Mouse (Mus musculus) lung, postnatal 25 days (tissue): ENCODE measurements around the gene Lrrc8d.
"Not testable (repeated sequence)": the region's sequence is repeated elsewhere in the genome, so short reads cannot be mapped to it uniquely, and the experiment has no call there.

Experiments used
- DNase-seq: peaks from one replicate; pipeline ENCODE4 v3.0.0; 2022; ENCODE audit warnings: low spot score

Lrrc8d gene

GRCm38 (mm10) chr5:105685780-105686305 is 13.9 kb upstream of the Lrrc8d start:
- DNase-seq, result not testable (repeated sequence)

- no peak for DNase-seq
Measured at GRCm38 (mm10) chr5:105686331-105686995, 13.3 kb upstream of the Lrrc8d start.

- peak; percentile 75 for DNase-seq
Measured at GRCm38 (mm10) chr5:105690502-105691454, 9.0 kb upstream of the Lrrc8d start.

- DNase-seq, result no peak
Measured at GRCm38 (mm10) chr5:105691645-105692044, 8.1 kb upstream of the Lrrc8d start.

GRCm38 (mm10) chr5:105694339-105694930 is 5.3 kb upstream of the Lrrc8d start:
- no peak for DNase-seq

- DNase-seq, result peak; percentile 76
Measured at GRCm38 (mm10) chr5:105696049-105696448, 3.7 kb upstream of the Lrrc8d start.

- no peak for DNase-seq
Measured at GRCm38 (mm10) chr5:105697886-105698285, 1.9 kb upstream of the Lrrc8d start.

- DNase-seq, result no peak
Measured at GRCm38 (mm10) chr5:105698694-105699093, 1.1 kb upstream of the Lrrc8d start.

GRCm38 (mm10) chr5:105700070-105700851 is 492 bp downstream of the Lrrc8d start:
- DNase-seq, result peak; percentile 86

GRCm38 (mm10) chr5:105701326-105701725 is 1.6 kb downstream of the Lrrc8d start:
- DNase-seq, result no peak

- no peak for DNase-seq
Measured at GRCm38 (mm10) chr5:105701844-105702243, 2.1 kb downstream of the Lrrc8d start.

GRCm38 (mm10) chr5:105702580-105703285 is 3.0 kb downstream of the Lrrc8d start:
- DNase-seq, result no peak

- DNase-seq, result no peak
Measured at GRCm38 (mm10) chr5:105703286-105703655, 3.5 kb downstream of the Lrrc8d start.

- no peak for DNase-seq
Measured at GRCm38 (mm10) chr5:105704573-105704972, 4.8 kb downstream of the Lrrc8d start.

- DNase-seq, result no peak
Measured at GRCm38 (mm10) chr5:105706635-105707034, 6.9 kb downstream of the Lrrc8d start.

- DNase-seq, result no peak
Measured at GRCm38 (mm10) chr5:105708276-105708675, 8.5 kb downstream of the Lrrc8d start.

GRCm38 (mm10) chr5:105710473-105710872 is 10.7 kb downstream of the Lrrc8d start:
- no peak for DNase-seq

GRCm38 (mm10) chr5:105714446-105714845 is 14.7 kb downstream of the Lrrc8d start:
- no peak for DNase-seq

GRCm38 (mm10) chr5:105715095-105715494 is 15.3 kb downstream of the Lrrc8d start:
- DNase-seq, result no peak

- no peak for DNase-seq
Measured at GRCm38 (mm10) chr5:105715531-105716124, 15.9 kb downstream of the Lrrc8d start.

- DNase-seq, result no peak
Measured at GRCm38 (mm10) chr5:105717294-105717693, 17.5 kb downstream of the Lrrc8d start.
